Comparison of ENCODE assay signal across 29 mouse cellular contexts in the genomic region with DNA sequence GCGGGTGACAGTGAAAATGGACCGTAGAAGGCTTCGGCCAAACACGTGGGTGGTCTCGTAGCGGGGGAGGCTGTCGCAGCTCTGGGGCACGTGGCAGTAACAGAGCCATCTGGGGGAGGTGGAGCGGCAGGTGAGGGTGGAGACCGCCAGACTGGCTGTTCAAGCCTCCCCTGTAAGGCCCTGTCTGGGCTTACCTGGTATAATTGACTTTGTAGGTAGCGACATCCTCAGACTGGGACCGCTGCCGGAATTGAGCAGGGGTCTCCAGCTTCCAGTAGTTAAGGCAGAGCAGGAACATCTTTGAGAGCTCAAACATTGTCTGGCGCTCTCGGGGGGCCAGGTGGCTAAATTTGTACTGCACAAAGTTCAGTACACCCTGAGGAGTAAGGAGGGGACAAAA. TPM values are rescaled to one million over a fixed set of nuclear protein-coding genes. Genes with fewer than 3 reads are reported as not detected.
DNase-seq lines count a peak whose midpoint lies in the region; ATAC-seq and TF ChIP-seq lines count a peak whose summit lies in the region.
"Had no signal": no experiment of that assay in that cellular context is flagged by ENCODE, and none has a peak within 500 bp of the region (broad histone marks: within the 10 kb centered on the region; RNA-seq: fewer than 3 reads in every experiment).

No protein-coding gene starts in this region.

- H3K9me3 ChIP-seq in intestine, embryonic 16.5 days (ENCODE audit: control insufficient read depth, low read length) = no peaks in the 10 kb centered on the region
- H3K9me3 ChIP-seq in intestine, embryonic 15.5 days = no peaks in the 10 kb centered on the region
- no peaks in the 10 kb centered on the region for H3K9me3 ChIP-seq in midbrain, embryonic 10.5 days (replicated peaks)
- no peaks in the 10 kb centered on the region for H3K9me3 ChIP-seq in midbrain, embryonic 11.5 days (ENCODE audit: control insufficient read depth, low read length)
- no peaks in the 10 kb centered on the region for H3K9me3 ChIP-seq in stomach, embryonic 16.5 days (replicated peaks; ENCODE audit: control insufficient read depth, low read length)
- H3K9me3 ChIP-seq in stomach, postnatal 0 days (ENCODE audit: control insufficient read depth, low read length) = no peaks in the 10 kb centered on the region
- H3K9me3 ChIP-seq: embryonic facial prominence, embryonic 12.5 days; embryonic facial prominence, embryonic 15.5 days; G1E; heart, embryonic 12.5 days; heart, embryonic 15.5 days had no signal

- no peak overlapping the region for H3K4me3 ChIP-seq in intestine, embryonic 16.5 days (ENCODE audit: low read length)
- H3K4me3 ChIP-seq in intestine, embryonic 15.5 days (replicated peaks) = no peak overlapping the region
- H3K4me3 ChIP-seq in midbrain, embryonic 10.5 days = peak overlapping the region; percentile 91; the same call in 1 of the 2 replicates
- no peak overlapping the region for H3K4me3 ChIP-seq in midbrain, embryonic 11.5 days (ENCODE audit: low read depth, low read length)
- H3K4me3 ChIP-seq in stomach, embryonic 16.5 days (replicated peaks; ENCODE audit: low read length) = no peak overlapping the region
- no peak overlapping the region for H3K4me3 ChIP-seq in stomach, postnatal 0 days (ENCODE audit: low read depth, low read length)
- H3K4me3 ChIP-seq: gastrocnemius, adult 2 months; heart, embryonic 12.5 days had no signal

- no peaks in the 10 kb centered on the region for H3K27me3 ChIP-seq in intestine, embryonic 16.5 days (replicated peaks; ENCODE audit: control insufficient read depth, insufficient read depth, low read length)
- H3K27me3 ChIP-seq in intestine, embryonic 15.5 days (replicated peaks) = no peaks in the 10 kb centered on the region
- H3K27me3 ChIP-seq in midbrain, embryonic 10.5 days (ENCODE audit: low read depth, poor library complexity, severe bottlenecking) = no peaks in the 10 kb centered on the region
- no peaks in the 10 kb centered on the region for H3K27me3 ChIP-seq in midbrain, embryonic 11.5 days (ENCODE audit: control insufficient read depth, insufficient read depth, low read length)
- no peaks in the 10 kb centered on the region for H3K27me3 ChIP-seq in stomach, embryonic 16.5 days (ENCODE audit: control insufficient read depth, insufficient read depth, low read length)
- H3K27me3 ChIP-seq in stomach, postnatal 0 days (ENCODE audit: control insufficient read depth, insufficient read depth, low read length) = no peaks in the 10 kb centered on the region
- H3K27me3 ChIP-seq: embryonic facial prominence, embryonic 12.5 days; embryonic facial prominence, embryonic 15.5 days; heart, embryonic 12.5 days; heart, embryonic 15.5 days; Patski had no signal

- H3K36me3 ChIP-seq in intestine, embryonic 16.5 days (ENCODE audit: control insufficient read depth, insufficient read depth, low read length) = peaks cover 20% of the 10 kb centered on the region
- peaks cover 42% of the 10 kb centered on the region for H3K36me3 ChIP-seq in intestine, embryonic 15.5 days
- H3K36me3 ChIP-seq in midbrain, embryonic 10.5 days = peaks cover 61% of the 10 kb centered on the region
- H3K36me3 ChIP-seq in midbrain, embryonic 11.5 days (ENCODE audit: control insufficient read depth, insufficient read depth, low read length) = peaks cover 5% of the 10 kb centered on the region
- peaks cover 26% of the 10 kb centered on the region for H3K36me3 ChIP-seq in stomach, embryonic 16.5 days (ENCODE audit: control insufficient read depth, insufficient read depth, low read length)
- peaks cover 22% of the 10 kb centered on the region for H3K36me3 ChIP-seq in stomach, postnatal 0 days (ENCODE audit: control insufficient read depth, insufficient read depth, low read length)

- no peak for TF ChIP-seq CTCF in stomach, postnatal 0 days (IDR thresholded peaks at IDR 0.05; ENCODE audit: low read depth)

- H3K27ac ChIP-seq in intestine, embryonic 16.5 days (ENCODE audit: low read length) = no peak overlapping the region
- H3K27ac ChIP-seq in intestine, embryonic 15.5 days = no peak overlapping the region
- H3K27ac ChIP-seq in midbrain, embryonic 10.5 days (replicated peaks) = no peak overlapping the region
- no peak overlapping the region for H3K27ac ChIP-seq in midbrain, embryonic 11.5 days (ENCODE audit: low read depth, low read length)
- no peak overlapping the region for H3K27ac ChIP-seq in stomach, embryonic 16.5 days (ENCODE audit: low read length)
- no peak overlapping the region for H3K27ac ChIP-seq in stomach, postnatal 0 days (replicated peaks)
- H3K27ac ChIP-seq: embryonic facial prominence, embryonic 12.5 days; embryonic facial prominence, embryonic 15.5 days; gastrocnemius, adult 2 months; heart, embryonic 15.5 days; hindbrain, embryonic 14.5 days; hindbrain, postnatal 0 days had no signal

- peaks cover 31% of the 10 kb centered on the region for H3K4me1 ChIP-seq in intestine, embryonic 16.5 days (ENCODE audit: control insufficient read depth, insufficient read depth, low read length)
- H3K4me1 ChIP-seq in intestine, embryonic 15.5 days (replicated peaks) = peaks cover 21% of the 10 kb centered on the region
- peaks cover 50% of the 10 kb centered on the region for H3K4me1 ChIP-seq in midbrain, embryonic 10.5 days
- peaks cover 17% of the 10 kb centered on the region for H3K4me1 ChIP-seq in midbrain, embryonic 11.5 days (ENCODE audit: control insufficient read depth, insufficient read depth, low read length)
- H3K4me1 ChIP-seq in stomach, embryonic 16.5 days (ENCODE audit: control insufficient read depth, insufficient read depth, low read length) = peaks cover 30% of the 10 kb centered on the region
- H3K4me1 ChIP-seq in stomach, postnatal 0 days (replicated peaks; ENCODE audit: control insufficient read depth, insufficient read depth) = peaks cover 8% of the 10 kb centered on the region

- 90% methylated on average over 15 of the region's 15 CpGs for WGBS in intestine, embryonic 16.5 days
- 88% methylated on average over 15 of the region's 15 CpGs for WGBS in intestine, embryonic 15.5 days
- WGBS in midbrain, embryonic 10.5 days = 97% methylated on average over 15 of the region's 15 CpGs
- 95% methylated on average over 15 of the region's 15 CpGs for WGBS in midbrain, embryonic 11.5 days
- WGBS in stomach, embryonic 16.5 days = 88% methylated on average over 15 of the region's 15 CpGs
- 85% methylated on average over 15 of the region's 15 CpGs for WGBS in stomach, postnatal 0 days

- H3K4me2 ChIP-seq in intestine, embryonic 16.5 days (ENCODE audit: low read depth, low read length) = no peak overlapping the region
- H3K4me2 ChIP-seq in intestine, embryonic 15.5 days (replicated peaks) = no peak overlapping the region
- no peak overlapping the region for H3K4me2 ChIP-seq in midbrain, embryonic 11.5 days
- H3K4me2 ChIP-seq in stomach, embryonic 16.5 days (ENCODE audit: low read depth, low read length) = 0 out of 2 replicates have a peak overlapping the region, but pooled peaks have one; percentile 83
- H3K4me2 ChIP-seq in stomach, postnatal 0 days (replicated peaks; ENCODE audit: low read depth) = no peak overlapping the region

- peak; percentile 37 for DNase-seq in cerebellum, adult 11-12 months
- DNase-seq in cerebellum, adult 18-20 months = no peak
- DNase-seq in midbrain, embryonic 10.5 days (ENCODE audit: low spot score) = no peak
- DNase-seq in midbrain, embryonic 11.5 days (ENCODE audit: low spot score, missing footprints) = no peak
- no peak for DNase-seq in stomach, postnatal 0 days (ENCODE audit: low spot score)
- DNase-seq: adrenal gland, postnatal 10 days; adrenal gland, postnatal 36 days; cerebellum, adult 8-10 months; cerebellum, postnatal 25 days; forebrain, postnatal 0 days; gastrocnemius, adult 2 months; gastrocnemius, postnatal 14 days; heart, adult 18-20 months; heart, postnatal 10 days; heart, postnatal 4 days had no signal

- 0 out of 2 replicates have a peak overlapping the region, but pooled peaks have one; percentile 37 for H3K9ac ChIP-seq in intestine, embryonic 16.5 days (ENCODE audit: low read depth, low read length)
- H3K9ac ChIP-seq in intestine, embryonic 15.5 days = no peak overlapping the region
- no peak overlapping the region for H3K9ac ChIP-seq in midbrain, embryonic 11.5 days (ENCODE audit: low read length)
- no peak overlapping the region for H3K9ac ChIP-seq in stomach, embryonic 16.5 days (ENCODE audit: low read length)
- no peak overlapping the region for H3K9ac ChIP-seq in stomach, postnatal 0 days (ENCODE audit: low read length)
- H3K9ac ChIP-seq: embryonic facial prominence, embryonic 12.5 days; embryonic facial prominence, embryonic 15.5 days; heart, embryonic 12.5 days; heart, embryonic 15.5 days had no signal

- ATAC-seq in intestine, embryonic 16.5 days = no peak
- ATAC-seq in intestine, embryonic 15.5 days = no peak
- ATAC-seq in midbrain, embryonic 11.5 days (ENCODE audit: low FRiP score) = no peak
- no peak for ATAC-seq in stomach, embryonic 16.5 days (ENCODE audit: insufficient read depth, low FRiP score)
- no peak for ATAC-seq in stomach, postnatal 0 days (ENCODE audit: low FRiP score, low TSS enrichment)
- ATAC-seq: forebrain, embryonic 14.5 days; forebrain, postnatal 0 days; hindbrain, postnatal 0 days; Patski had no signal

- TF ChIP-seq EP300 in stomach, postnatal 0 days (optimal IDR thresholded peaks at IDR 0.05) = no peak

RNA-seq across cellular contexts. Expression of gene Kat2a, which starts 1.7 kb away (rescaled TPM):
- 38.7 and 40.7 TPM in 2 replicates for polyA plus RNA-seq in intestine, embryonic 16.5 days (2015; fragmentation: Nextera tagmentation; extraction: Ambion mirVana)
- 48.2 and 51.9 TPM in 2 replicates for polyA plus RNA-seq in intestine, embryonic 15.5 days (2015; fragmentation: Nextera tagmentation; extraction: Ambion mirVana)
- 66.6 and 72.2 TPM in 2 replicates for polyA plus RNA-seq in midbrain, embryonic 10.5 days (2016; fragmentation: Nextera tagmentation; extraction: Ambion mirVana)
- polyA plus RNA-seq in midbrain, embryonic 11.5 days (2014; fragmentation: Nextera tagmentation; extraction: Ambion mirVana) = 44.4 and 57.2 TPM in 2 replicates
- 40.6 and 41.5 TPM in 2 replicates for polyA plus RNA-seq in stomach, embryonic 16.5 days (2015; fragmentation: Nextera tagmentation; extraction: Ambion mirVana)
- 24.6 and 27.2 TPM in 2 replicates for polyA plus RNA-seq in stomach, postnatal 0 days (2015; fragmentation: Nextera tagmentation; extraction: Ambion mirVana)

RNA-seq across cellular contexts. Expression of gene Hspb9, which starts 3.1 kb away (rescaled TPM):
- 0.29 TPM in 1 of 2 replicates, not detected in the other for polyA plus RNA-seq in intestine, embryonic 16.5 days (2015; fragmentation: Nextera tagmentation; extraction: Ambion mirVana)
- polyA plus RNA-seq in intestine, embryonic 15.5 days (2015; fragmentation: Nextera tagmentation; extraction: Ambion mirVana) = 0.40 and 0.54 TPM in 2 replicates
- polyA plus RNA-seq in midbrain, embryonic 10.5 days (2016; fragmentation: Nextera tagmentation; extraction: Ambion mirVana) = 0.26 and 0.29 TPM in 2 replicates
- polyA plus RNA-seq in midbrain, embryonic 11.5 days (2014; fragmentation: Nextera tagmentation; extraction: Ambion mirVana) = 0.47 and 0.52 TPM in 2 replicates
- polyA plus RNA-seq in stomach, embryonic 16.5 days (2015; fragmentation: Nextera tagmentation; extraction: Ambion mirVana) = 0.36 TPM in 1 of 2 replicates, not detected in the other
- polyA plus RNA-seq in stomach, postnatal 0 days (2015; fragmentation: Nextera tagmentation; extraction: Ambion mirVana) = 0.13 and 0.22 TPM in 2 replicates
- polyA plus RNA-seq: embryonic facial prominence, embryonic 12.5 days; embryonic facial prominence, embryonic 15.5 days; forebrain, embryonic 14.5 days; frontal cortex, adult 2 months; heart, embryonic 12.5 days; heart, embryonic 15.5 days; hindbrain, embryonic 14.5 days had no signal

RNA-seq across cellular contexts. Expression of gene Dhx58, which starts 6.5 kb away (rescaled TPM):
- polyA plus RNA-seq in intestine, embryonic 16.5 days (2015; fragmentation: Nextera tagmentation; extraction: Ambion mirVana) = 3.4 TPM in 2 replicates
- polyA plus RNA-seq in intestine, embryonic 15.5 days (2015; fragmentation: Nextera tagmentation; extraction: Ambion mirVana) = 2.7 and 3.2 TPM in 2 replicates
- 2.0 and 3.5 TPM in 2 replicates for polyA plus RNA-seq in midbrain, embryonic 10.5 days (2016; fragmentation: Nextera tagmentation; extraction: Ambion mirVana)
- 2.0 and 2.1 TPM in 2 replicates for polyA plus RNA-seq in midbrain, embryonic 11.5 days (2014; fragmentation: Nextera tagmentation; extraction: Ambion mirVana)
- 2.8 and 3.6 TPM in 2 replicates for polyA plus RNA-seq in stomach, embryonic 16.5 days (2015; fragmentation: Nextera tagmentation; extraction: Ambion mirVana)
- polyA plus RNA-seq in stomach, postnatal 0 days (2015; fragmentation: Nextera tagmentation; extraction: Ambion mirVana) = 2.6 and 2.9 TPM in 2 replicates

RNA-seq across cellular contexts. Expression of gene Zfp385c, which starts 18.3 kb away (rescaled TPM):
- polyA plus RNA-seq in intestine, embryonic 16.5 days (2015; fragmentation: Nextera tagmentation; extraction: Ambion mirVana) = 0.20 and 0.31 TPM in 2 replicates
- 0.11 TPM in 2 replicates for polyA plus RNA-seq in intestine, embryonic 15.5 days (2015; fragmentation: Nextera tagmentation; extraction: Ambion mirVana)
- 0.20 and 0.87 TPM in 2 replicates for polyA plus RNA-seq in midbrain, embryonic 10.5 days (2016; fragmentation: Nextera tagmentation; extraction: Ambion mirVana)
- polyA plus RNA-seq in midbrain, embryonic 11.5 days (2014; fragmentation: Nextera tagmentation; extraction: Ambion mirVana) = 0.72 TPM in 1 of 2 replicates, not detected in the other
- polyA plus RNA-seq in stomach, embryonic 16.5 days (2015; fragmentation: Nextera tagmentation; extraction: Ambion mirVana) = 0.19 and 0.27 TPM in 2 replicates
- 0.18 and 0.34 TPM in 2 replicates for polyA plus RNA-seq in stomach, postnatal 0 days (2015; fragmentation: Nextera tagmentation; extraction: Ambion mirVana)
- polyA plus RNA-seq: forebrain, embryonic 11.5 days; forebrain, embryonic 14.5 days; G1E; Patski had no signal

RNA-seq across cellular contexts. Expression of gene Rab5c, which starts 27.5 kb away (rescaled TPM):
- 41.1 and 41.6 TPM in 2 replicates for polyA plus RNA-seq in intestine, embryonic 16.5 days (2015; fragmentation: Nextera tagmentation; extraction: Ambion mirVana)
- polyA plus RNA-seq in intestine, embryonic 15.5 days (2015; fragmentation: Nextera tagmentation; extraction: Ambion mirVana) = 26.1 and 26.3 TPM in 2 replicates
- polyA plus RNA-seq in midbrain, embryonic 10.5 days (2016; fragmentation: Nextera tagmentation; extraction: Ambion mirVana) = 14.8 and 15.4 TPM in 2 replicates
- 83.6 and 85.0 TPM in 2 replicates for polyA plus RNA-seq in midbrain, embryonic 11.5 days (2014; fragmentation: Nextera tagmentation; extraction: Ambion mirVana)
- polyA plus RNA-seq in stomach, embryonic 16.5 days (2015; fragmentation: Nextera tagmentation; extraction: Ambion mirVana) = 33.2 and 33.9 TPM in 2 replicates
- polyA plus RNA-seq in stomach, postnatal 0 days (2015; fragmentation: Nextera tagmentation; extraction: Ambion mirVana) = 18.4 and 22.0 TPM in 2 replicates
